Mouse (Mus musculus): ENCODE results near the gene Parm1. TPM values are rescaled to one million over a fixed set of nuclear protein-coding genes. Genes with fewer than 3 reads are reported as not detected.
A peak's percentile ranks its signal among the peaks of the same experiment; 100 is the strongest.

The Parm1 gene
- polyA plus RNA-seq, 1 experiment from 2014 or later = 30.5 TPM

DNA sequence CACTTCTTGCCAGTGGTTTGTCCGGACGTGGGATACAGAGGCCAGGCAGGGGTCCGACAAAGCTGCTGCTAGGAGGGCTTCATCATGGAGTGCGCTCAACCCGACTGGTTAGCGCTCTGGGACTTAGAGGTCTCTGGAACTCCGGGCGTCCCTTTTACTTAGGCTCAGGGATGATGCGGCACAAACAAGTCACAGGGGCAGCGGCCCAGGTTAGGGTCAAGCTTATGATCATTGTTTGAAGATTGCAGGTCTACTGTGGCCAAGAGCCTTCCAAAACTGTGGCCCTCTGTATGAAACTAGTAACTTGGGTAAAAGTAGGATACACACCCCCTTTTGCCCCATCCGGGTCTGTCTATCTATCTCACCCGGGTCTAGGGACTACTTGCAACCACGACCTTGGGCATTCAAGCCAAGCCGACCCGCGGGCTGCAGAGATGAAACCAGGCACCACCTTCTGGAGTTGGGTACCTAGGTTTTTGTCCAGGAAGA is 931 bp downstream of the Parm1 start:
- peak overlapping the region; percentile 62 for H3K4me3 ChIP-seq
- H3K4me2 ChIP-seq = peak overlapping the region; percentile 87
- ATAC-seq (ENCODE audit: insufficient number of reproducible peaks, low FRiP score) = no peak
- H3K9me3 ChIP-seq (replicated peaks) = no peaks in the 10 kb centered on the region
- no peaks in the 10 kb centered on the region for H3K36me3 ChIP-seq
- H3K27me3 ChIP-seq (replicated peaks) = no peaks in the 10 kb centered on the region
- H3K4me1 ChIP-seq (replicated peaks) = peaks cover 22% of the 10 kb centered on the region
- no peak overlapping the region for H3K27ac ChIP-seq (ENCODE audit: poor library complexity, severe bottlenecking)
- peak overlapping the region; percentile 74 for H3K9ac ChIP-seq
- 1% methylated on average over 16 of the region's 16 CpGs for WGBS

DNA sequence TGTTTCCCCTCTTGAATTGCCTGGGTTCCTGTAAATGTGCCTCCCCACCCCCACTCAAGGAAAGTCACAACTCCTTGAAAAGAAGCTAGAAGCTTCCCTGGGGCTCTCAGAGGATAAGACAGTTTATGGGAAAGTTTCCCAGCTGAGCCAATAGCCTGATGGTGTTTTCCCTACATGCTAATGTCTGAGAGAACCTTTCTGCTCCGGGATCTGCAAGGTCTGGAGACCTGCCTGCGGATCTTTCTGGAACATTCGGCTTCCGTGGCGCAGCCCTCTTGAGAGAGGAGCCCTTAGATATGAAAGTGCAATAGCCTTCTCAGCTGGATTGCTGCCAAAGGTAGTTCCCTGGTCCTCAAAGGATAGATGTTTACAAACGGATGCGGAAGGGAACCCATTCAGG is 1.5 kb downstream of the Parm1 start:
- H3K27me3 ChIP-seq (replicated peaks) = no peaks in the 10 kb centered on the region
- peaks cover 22% of the 10 kb centered on the region for H3K4me1 ChIP-seq (replicated peaks)
- H3K4me3 ChIP-seq = peak overlapping the region; percentile 62
- no peaks in the 10 kb centered on the region for H3K9me3 ChIP-seq (replicated peaks)
- H3K4me2 ChIP-seq = peak overlapping the region; percentile 87
- H3K36me3 ChIP-seq = no peaks in the 10 kb centered on the region
- H3K27ac ChIP-seq (ENCODE audit: poor library complexity, severe bottlenecking) = no peak overlapping the region
- peak overlapping the region; percentile 74 for H3K9ac ChIP-seq
- 7% methylated on average over 7 of the region's 7 CpGs for WGBS
- ATAC-seq (ENCODE audit: insufficient number of reproducible peaks, low FRiP score) = no peak

DNA sequence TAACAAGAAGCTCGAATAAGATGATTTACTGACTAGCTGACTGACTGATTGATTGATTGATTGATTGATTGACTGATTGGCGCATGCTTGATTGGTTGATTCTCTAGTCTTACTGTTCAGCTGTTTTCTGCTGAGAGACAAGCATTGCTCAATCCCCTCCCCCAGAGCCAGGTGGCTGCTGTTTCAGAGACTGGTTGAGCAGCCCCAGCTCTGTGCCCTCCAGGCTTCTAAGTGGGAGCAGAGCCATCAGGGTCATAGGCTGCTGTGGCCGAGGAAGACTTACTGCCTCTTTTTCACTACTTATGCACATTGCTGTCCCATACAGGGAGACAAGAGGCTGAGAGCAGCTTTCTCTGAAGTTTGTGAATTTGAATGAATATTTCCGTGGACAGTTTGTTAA is 2.1 kb downstream of the Parm1 start:
- Histone ChIP-seq H3K27me3 (replicated peaks) (no peaks in the 10 kb centered on the region), H3K36me3 (no peaks in the 10 kb centered on the region), H3K4me1 (replicated peaks) (peaks cover 22% of the 10 kb centered on the region), H3K27ac (ENCODE audit: poor library complexity, severe bottlenecking) (no peak overlapping the region), H3K4me3 (peak overlapping the region; percentile 11; the same call in 1 of the 2 replicates), H3K9me3 (replicated peaks) (0 out of 2 replicates have a peak, but pooled peaks cover 2% of the 10 kb centered on the region), H3K4me2 (peak overlapping the region; percentile 50), H3K9ac (no peak overlapping the region)
- 36% methylated on average over 4 of the region's 4 CpGs for WGBS
- no peak for ATAC-seq (ENCODE audit: insufficient number of reproducible peaks, low FRiP score)

DNA sequence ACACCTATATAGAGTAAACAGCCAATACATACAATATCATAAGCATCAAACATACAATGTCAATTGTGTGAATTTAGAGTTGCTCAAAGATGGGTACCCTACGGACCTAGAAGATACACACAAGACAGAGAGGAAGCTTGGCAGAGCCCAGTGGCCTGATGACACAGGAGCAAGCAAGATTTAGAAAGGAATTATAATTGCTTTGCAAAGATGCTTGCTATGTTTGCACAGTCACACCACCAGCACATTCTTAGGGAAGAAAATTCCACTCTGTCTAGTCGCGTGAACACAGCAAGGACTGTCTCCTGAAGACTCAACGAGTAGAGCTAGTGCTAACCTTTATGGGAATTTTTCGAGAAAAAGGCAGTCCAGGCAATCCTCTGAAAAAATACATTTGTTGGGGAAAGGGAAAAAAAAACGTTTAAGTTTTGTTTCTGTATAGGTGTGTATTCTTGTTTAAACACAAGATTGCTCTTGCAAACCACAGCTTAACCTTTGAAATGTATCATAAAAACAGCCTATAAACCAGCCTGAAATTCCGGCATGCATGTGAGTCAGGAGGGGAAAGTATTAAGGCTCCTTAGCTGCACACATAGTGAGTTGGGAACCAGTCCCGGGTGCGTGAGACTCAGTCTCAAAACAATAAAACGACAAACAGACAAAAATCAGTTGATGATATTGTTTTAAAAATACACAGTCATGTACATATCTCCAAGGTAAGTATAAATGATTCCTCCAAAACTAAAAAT is 15.5 kb downstream of the Parm1 start:
- no peak for ATAC-seq (ENCODE audit: insufficient number of reproducible peaks, low FRiP score)
- Histone ChIP-seq H3K9ac (no peak overlapping the region), H3K36me3 (no peaks in the 10 kb centered on the region), H3K27me3 (replicated peaks) (no peaks in the 10 kb centered on the region), H3K4me2 (no peak overlapping the region), H3K4me1 (replicated peaks) (0 out of 2 replicates have a peak, but pooled peaks cover 3% of the 10 kb centered on the region), H3K27ac (ENCODE audit: poor library complexity, severe bottlenecking) (no peak overlapping the region), H3K4me3 (no peak overlapping the region), H3K9me3 (replicated peaks) (no peaks in the 10 kb centered on the region)
- 77% methylated on average over 10 of the region's 10 CpGs for WGBS

DNA sequence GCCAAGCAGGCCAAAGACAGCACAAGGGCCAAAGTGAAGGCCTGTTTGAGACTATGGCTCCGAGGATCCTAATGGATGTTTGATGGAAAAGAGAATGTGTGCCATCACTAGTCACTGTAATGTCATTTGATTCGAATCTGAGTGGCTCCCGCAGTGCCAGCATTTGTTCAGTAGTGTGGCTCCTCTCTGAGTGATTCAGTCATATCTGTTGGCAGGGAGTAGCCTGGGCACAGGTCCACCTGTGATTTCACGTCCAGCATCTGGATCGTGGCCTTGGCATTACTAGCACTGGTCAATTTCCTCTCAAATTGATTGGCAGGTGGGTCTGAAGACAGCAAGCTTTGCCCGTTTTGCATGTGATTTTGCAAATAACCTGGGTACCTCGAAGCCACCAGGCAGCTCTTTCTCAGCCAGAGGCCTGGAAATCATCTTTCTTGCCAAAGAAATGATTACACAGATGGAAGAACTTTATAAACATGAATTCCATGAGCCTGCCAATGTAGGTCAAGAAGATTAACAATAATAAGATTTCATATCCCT is 41.7 kb downstream of the Parm1 start:
- Histone ChIP-seq H3K4me3 (no peak overlapping the region), H3K9ac (no peak overlapping the region), H3K4me1 (replicated peaks) (peaks cover 20% of the 10 kb centered on the region), H3K4me2 (no peak overlapping the region), H3K27ac (ENCODE audit: poor library complexity, severe bottlenecking) (no peak overlapping the region), H3K9me3 (replicated peaks) (peaks cover 5% of the 10 kb centered on the region; the same call in 1 of the 2 replicates), H3K36me3 (no peaks in the 10 kb centered on the region), H3K27me3 (replicated peaks) (no peaks in the 10 kb centered on the region)
- no peak for ATAC-seq (ENCODE audit: insufficient number of reproducible peaks, low FRiP score)
- 85% methylated on average over 7 of the region's 7 CpGs for WGBS

DNA sequence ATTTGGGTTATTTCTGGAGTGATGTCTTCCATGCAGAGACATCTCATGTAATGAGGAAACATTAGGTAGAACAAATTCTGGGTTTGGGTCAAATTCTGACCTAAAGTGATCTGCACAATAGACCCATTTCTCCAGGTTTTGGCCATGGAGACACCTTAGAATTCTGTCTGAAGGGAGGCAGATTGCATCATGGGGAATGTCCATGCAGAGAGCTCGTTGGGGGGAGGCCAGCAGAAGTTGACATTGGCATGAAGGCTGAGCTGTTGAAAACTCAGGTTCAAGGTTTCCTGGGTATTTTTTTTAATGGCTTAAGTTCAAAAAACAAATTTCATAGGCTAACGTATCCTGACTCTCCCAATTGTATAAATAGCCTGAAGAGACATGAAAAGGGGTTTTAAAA is 42.3 kb downstream of the Parm1 start:
- H3K36me3 ChIP-seq = no peaks in the 10 kb centered on the region
- 69% methylated on average over 2 of the region's 2 CpGs for WGBS
- no peaks in the 10 kb centered on the region for H3K27me3 ChIP-seq (replicated peaks)
- H3K4me1 ChIP-seq (replicated peaks) = peaks cover 23% of the 10 kb centered on the region
- H3K27ac ChIP-seq (ENCODE audit: poor library complexity, severe bottlenecking) = no peak overlapping the region
- H3K4me3 ChIP-seq = no peak overlapping the region
- no peak overlapping the region for H3K4me2 ChIP-seq
- peaks cover 5% of the 10 kb centered on the region; the same call in 1 of the 2 replicates for H3K9me3 ChIP-seq (replicated peaks)
- no peak overlapping the region for H3K9ac ChIP-seq
- no peak for ATAC-seq (ENCODE audit: insufficient number of reproducible peaks, low FRiP score)

DNA sequence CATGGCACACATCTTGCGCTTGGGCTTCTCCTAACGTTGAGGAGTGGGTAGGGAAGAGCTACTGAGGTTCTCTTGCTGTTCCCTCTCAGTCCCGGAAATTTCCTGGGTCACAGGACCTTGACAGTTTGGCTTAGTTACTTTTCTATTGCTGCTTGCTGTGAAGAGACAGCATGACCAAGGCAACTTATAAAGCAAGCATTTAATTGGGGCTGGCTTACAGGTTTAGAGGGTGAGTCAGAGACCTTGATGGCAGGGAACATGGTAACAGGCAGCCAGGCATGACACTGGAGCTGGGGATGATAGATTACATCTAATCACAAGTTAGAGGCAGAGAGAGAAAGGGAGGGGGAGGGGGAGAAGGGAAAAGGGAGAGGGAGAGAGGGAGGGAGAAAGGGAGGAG is 44.0 kb downstream of the Parm1 start:
- no peak for ATAC-seq (ENCODE audit: insufficient number of reproducible peaks, low FRiP score)
- no peaks in the 10 kb centered on the region for H3K27me3 ChIP-seq (replicated peaks)
- 80% methylated on average over 3 of the region's 3 CpGs for WGBS
- no peak overlapping the region for H3K4me2 ChIP-seq
- no peak overlapping the region for H3K4me3 ChIP-seq
- peaks cover 5% of the 10 kb centered on the region; the same call in 1 of the 2 replicates for H3K9me3 ChIP-seq (replicated peaks)
- H3K36me3 ChIP-seq = no peaks in the 10 kb centered on the region
- H3K4me1 ChIP-seq (replicated peaks) = peaks cover 36% of the 10 kb centered on the region
- H3K9ac ChIP-seq = no peak overlapping the region
- no peak overlapping the region for H3K27ac ChIP-seq (ENCODE audit: poor library complexity, severe bottlenecking)

DNA sequence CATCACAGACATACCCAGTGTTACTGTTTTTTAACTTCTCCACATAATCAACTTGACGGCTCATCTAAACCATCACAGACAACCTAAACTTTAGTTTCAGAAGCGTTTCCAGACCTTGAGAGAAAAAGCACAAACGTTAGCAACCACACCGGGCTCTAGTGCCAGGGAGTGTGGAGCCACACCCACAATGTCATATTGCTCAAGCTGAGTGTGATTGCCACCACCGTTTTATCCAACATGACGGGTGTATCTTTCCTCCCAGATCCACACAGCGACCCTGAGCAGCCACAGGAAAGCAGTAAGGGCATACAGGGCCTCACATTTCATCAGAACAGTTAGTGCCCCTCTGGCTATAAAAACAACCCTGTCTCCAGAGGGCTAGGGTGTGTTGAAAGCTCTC is 45.1 kb downstream of the Parm1 start:
- 56% methylated on average over 7 of the region's 7 CpGs for WGBS
- no peaks in the 10 kb centered on the region for H3K36me3 ChIP-seq
- ATAC-seq (ENCODE audit: insufficient number of reproducible peaks, low FRiP score) = no peak
- peaks cover 40% of the 10 kb centered on the region for H3K4me1 ChIP-seq (replicated peaks)
- H3K4me3 ChIP-seq = no peak overlapping the region
- H3K9ac ChIP-seq = no peak overlapping the region
- H3K4me2 ChIP-seq = no peak overlapping the region
- peak overlapping the region; percentile 44 for H3K27ac ChIP-seq (ENCODE audit: poor library complexity, severe bottlenecking)
- peaks cover 5% of the 10 kb centered on the region; the same call in 1 of the 2 replicates for H3K9me3 ChIP-seq (replicated peaks)
- H3K27me3 ChIP-seq (replicated peaks) = no peaks in the 10 kb centered on the region

DNA sequence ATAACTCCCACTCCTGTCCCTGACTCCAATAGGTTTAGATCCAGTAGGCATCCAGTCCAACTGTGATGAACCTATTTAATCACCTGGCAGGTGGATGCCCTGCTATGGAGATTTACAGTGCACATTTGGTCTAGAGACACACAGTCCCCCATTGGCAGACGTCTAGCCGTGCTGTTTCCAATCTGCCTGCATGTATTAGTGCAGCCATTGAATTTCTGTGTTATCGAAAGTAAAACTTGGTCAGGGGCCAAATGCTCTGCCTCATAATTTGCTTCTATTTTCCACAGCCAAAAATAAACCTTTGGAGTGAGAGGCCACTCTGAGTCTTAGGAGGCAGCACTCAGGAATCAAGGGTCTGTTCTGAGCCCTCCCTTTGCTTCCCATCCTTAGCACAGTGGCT is 46.6 kb downstream of the Parm1 start:
- Histone ChIP-seq H3K27ac (ENCODE audit: poor library complexity, severe bottlenecking) (peak overlapping the region; percentile 70), H3K4me1 (replicated peaks) (peaks cover 40% of the 10 kb centered on the region)

DNA sequence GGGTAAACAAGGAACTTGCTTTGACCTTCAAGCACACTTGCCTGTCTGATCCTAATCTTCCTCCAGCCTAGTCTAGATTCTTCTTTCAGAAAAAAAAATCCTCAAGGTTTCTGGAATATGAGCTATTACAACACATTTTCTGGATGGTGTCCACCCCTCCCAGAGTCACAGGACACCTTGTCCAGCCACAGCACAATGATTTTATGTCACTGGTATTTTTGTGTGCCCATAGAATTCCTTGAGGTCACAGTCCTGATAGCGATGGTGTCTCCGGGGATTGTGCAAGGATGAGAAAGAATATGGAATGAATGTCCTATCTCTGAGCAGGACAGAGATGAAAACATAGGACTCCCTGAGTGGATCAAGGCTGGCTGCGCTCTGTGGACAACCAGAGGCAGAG is 48.0 kb downstream of the Parm1 start:
- no peak overlapping the region for H3K9ac ChIP-seq
- no peak for ATAC-seq (ENCODE audit: insufficient number of reproducible peaks, low FRiP score)
- H3K27me3 ChIP-seq (replicated peaks) = no peaks in the 10 kb centered on the region
- no peaks in the 10 kb centered on the region for H3K36me3 ChIP-seq
- H3K4me1 ChIP-seq (replicated peaks) = peaks cover 40% of the 10 kb centered on the region
- H3K9me3 ChIP-seq (replicated peaks) = peaks cover 5% of the 10 kb centered on the region; the same call in 1 of the 2 replicates
- H3K4me2 ChIP-seq = no peak overlapping the region
- WGBS = 72% methylated on average over 3 of the region's 3 CpGs
- 0 out of 2 replicates have a peak overlapping the region, but pooled peaks have one; percentile 2 for H3K27ac ChIP-seq (ENCODE audit: poor library complexity, severe bottlenecking)
- H3K4me3 ChIP-seq = no peak overlapping the region

More for the DNA sequence above, 46.6 kb downstream of the Parm1 start:
- H3K9me3 ChIP-seq (replicated peaks) = peaks cover 5% of the 10 kb centered on the region; the same call in 1 of the 2 replicates
- no peak overlapping the region for H3K9ac ChIP-seq
- 26% methylated on average over 3 of the region's 3 CpGs for WGBS
- no peak overlapping the region for H3K4me3 ChIP-seq
- H3K27me3 ChIP-seq (replicated peaks) = no peaks in the 10 kb centered on the region
- no peak for ATAC-seq (ENCODE audit: insufficient number of reproducible peaks, low FRiP score)
- H3K36me3 ChIP-seq = no peaks in the 10 kb centered on the region
- H3K4me2 ChIP-seq = peak overlapping the region; percentile 31

DNA sequence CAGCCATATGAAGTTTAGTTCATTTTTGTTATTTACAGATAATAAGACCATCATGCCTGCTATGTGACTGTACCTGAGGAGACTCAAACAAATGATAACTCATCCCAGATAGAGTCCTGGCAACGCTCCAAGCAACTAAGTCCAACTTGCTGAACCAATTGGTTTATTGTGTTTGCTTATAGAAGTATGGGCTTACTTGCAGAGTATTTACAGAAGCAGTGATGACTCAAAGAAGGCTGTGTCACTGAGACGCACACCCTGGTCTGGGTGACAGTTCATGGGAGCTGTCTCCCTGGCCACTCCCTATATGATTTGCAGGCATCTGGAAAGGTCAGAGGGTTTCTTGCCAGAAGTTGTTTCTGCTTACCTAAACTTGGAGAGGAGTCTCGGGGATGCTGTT is 49.2 kb downstream of the Parm1 start:
- WGBS = 59% methylated on average over 3 of the region's 3 CpGs
- peaks cover 4% of the 10 kb centered on the region; the same call in 1 of the 2 replicates for H3K9me3 ChIP-seq (replicated peaks)
- no peak overlapping the region for H3K4me2 ChIP-seq
- no peak overlapping the region for H3K4me3 ChIP-seq
- no peak overlapping the region for H3K9ac ChIP-seq
- ATAC-seq (ENCODE audit: insufficient number of reproducible peaks, low FRiP score) = no peak
- H3K27me3 ChIP-seq (replicated peaks) = no peaks in the 10 kb centered on the region
- peaks cover 40% of the 10 kb centered on the region for H3K4me1 ChIP-seq (replicated peaks)
- no peak overlapping the region for H3K27ac ChIP-seq (ENCODE audit: poor library complexity, severe bottlenecking)
- no peaks in the 10 kb centered on the region for H3K36me3 ChIP-seq
